Mouse (Mus musculus) limb, embryonic 12.5 days (tissue): Measurements from ENCODE around the gene Gpr87. TPM values are rescaled to one million over a fixed set of nuclear protein-coding genes. Genes with fewer than 3 reads are reported as not detected.

ENCODE experiments used
- ATAC-seq: fragments of 200-750 bp; cut with Nextera tagmentation; 2 replicates; pipeline ENCODE4 v1.8.0; 2017; ENCODE audit warnings: low read depth, moderate TSS enrichment; ENCODE audit not compliant: insufficient number of reproducible peaks, insufficient read depth, low FRiP score, low TSS enrichment
- H3K27ac ChIP-seq: fragments of 300-500 bp; sonication (generic); 2 replicates; pipeline ENCODE4 v1.5.1; 2016; ENCODE audit warnings: mild to moderate bottlenecking, moderate library complexity
- H3K27me3 ChIP-seq: fragments of 300-500 bp; sonication (generic); 2 replicates; pipeline ENCODE4 v1.6.1; 2016; ENCODE audit warnings: mild to moderate bottlenecking, moderate library complexity
- H3K36me3 ChIP-seq: fragments of 300-500 bp; sonication (generic); 2 replicates; pipeline ENCODE4 v1.6.1; 2016; ENCODE audit warnings: mild to moderate bottlenecking, moderate library complexity
- H3K4me1 ChIP-seq: fragments of 300-500 bp; sonication (generic); replicated peaks from 2 replicates; pipeline ENCODE4 v1.6.1; 2016
- H3K4me2 ChIP-seq: fragments of 300-500 bp; sonication (generic); 2 replicates; pipeline ENCODE4 v1.6.1; 2016; ENCODE audit warnings: mild to moderate bottlenecking, moderate library complexity
- H3K4me3 ChIP-seq: fragments of 300-500 bp; sonication (generic); replicated peaks from 2 replicates; pipeline ENCODE4 v1.5.1; 2016; ENCODE audit warnings: mild to moderate bottlenecking
- H3K9ac ChIP-seq: fragments of 300-500 bp; sonication (generic); replicated peaks from 2 replicates; pipeline ENCODE4 v1.6.1; 2016; ENCODE audit warnings: mild to moderate bottlenecking, moderate library complexity
- H3K9me3 ChIP-seq: fragments of 300-500 bp; sonication (generic); 2 replicates; pipeline ENCODE4 v1.6.1; 2016; ENCODE audit warnings: mild to moderate bottlenecking, moderate library complexity
- WGBS: fragments of 180-500 bp; shearing (Covaris S2); methylation state at CpG from one replicate; pipeline ENCODE4 v1.1.7; 2016; 5-methylcytosine and 5-hydroxymethylcytosine counted together
- polyA plus RNA-seq: library from polyadenylated mRNA; unstranded; fragments of >200 nt; fragmentation: Nextera tagmentation; extraction: Ambion mirVana; gene quantifications from 2 replicates; pipeline ENCODE4 v1.2.1, GENCODE M21; 2016

Gpr87 gene
- 0.53 and 0.92 TPM in 2 replicates for polyA plus RNA-seq

DNA sequence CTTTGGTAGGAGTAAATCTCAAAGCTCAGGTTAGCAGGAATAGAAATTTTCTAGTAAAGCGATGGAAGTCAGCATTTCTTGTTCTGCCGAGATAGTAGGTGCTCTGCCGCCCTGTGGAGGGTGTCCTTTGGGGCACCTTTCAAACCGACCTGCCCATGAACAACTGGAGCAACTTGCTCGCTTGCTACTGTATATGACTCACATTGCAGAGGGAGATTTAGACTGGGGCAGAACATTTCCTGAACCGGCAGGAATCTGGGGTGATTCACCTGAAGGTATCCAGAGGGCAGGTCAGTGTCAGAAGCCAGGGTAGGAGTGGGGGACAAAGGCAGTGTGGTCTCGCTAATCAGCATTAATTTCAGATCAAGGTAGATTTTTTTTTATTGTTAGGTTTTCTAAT, at the start of gene Gpr87:
Gpr87 (minus strand) TSS at position 167 of the 400 bp plus-strand sequence.
- H3K9ac ChIP-seq = no peak within 1 kb of the TSS
- H3K4me2 ChIP-seq = no peak within 1 kb of the TSS
- no peak within 1 kb of the TSS for H3K27ac ChIP-seq
- H3K27me3 ChIP-seq = no peaks in the 10 kb centered on the region
- H3K4me3 ChIP-seq = no peak within 1 kb of the TSS
- no peaks in the 10 kb centered on the region for H3K36me3 ChIP-seq
- WGBS = 83% methylated on average over 7 of the region's 7 CpGs
- no peaks in the 10 kb centered on the region for H3K4me1 ChIP-seq
- ATAC-seq = no peak
- no peaks in the 10 kb centered on the region for H3K9me3 ChIP-seq

DNA sequence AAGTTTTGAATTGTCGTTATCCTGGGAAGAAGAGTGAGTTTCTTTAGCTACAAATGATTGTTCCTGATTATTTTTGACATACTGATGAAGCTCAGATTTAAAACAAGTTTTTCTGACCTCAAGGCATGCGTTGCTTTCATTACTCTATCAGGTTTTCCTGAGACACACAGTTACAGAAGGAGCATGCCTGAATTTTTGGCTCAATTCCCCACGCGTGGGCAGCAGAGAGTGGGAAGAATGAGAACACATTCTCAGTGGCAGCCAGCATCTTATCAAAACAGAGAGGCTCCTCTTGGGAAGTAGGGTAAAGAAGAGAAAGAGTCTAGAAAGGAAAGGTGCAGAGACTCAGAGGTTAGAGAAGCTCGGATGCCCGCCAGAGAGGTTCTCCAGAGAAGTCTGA, 48.5 kb upstream of the Gpr87 start:
- Histone ChIP-seq H3K4me3 (no peak overlapping the region), H3K9me3 (no peaks in the 10 kb centered on the region), H3K27ac (no peak overlapping the region), H3K36me3 (no peaks in the 10 kb centered on the region), H3K9ac (no peak overlapping the region), H3K4me2 (no peak overlapping the region), H3K27me3 (no peaks in the 10 kb centered on the region), H3K4me1 (no peaks in the 10 kb centered on the region)
- ATAC-seq = no peak
- WGBS = 74% methylated on average over 6 of the region's 6 CpGs

DNA sequence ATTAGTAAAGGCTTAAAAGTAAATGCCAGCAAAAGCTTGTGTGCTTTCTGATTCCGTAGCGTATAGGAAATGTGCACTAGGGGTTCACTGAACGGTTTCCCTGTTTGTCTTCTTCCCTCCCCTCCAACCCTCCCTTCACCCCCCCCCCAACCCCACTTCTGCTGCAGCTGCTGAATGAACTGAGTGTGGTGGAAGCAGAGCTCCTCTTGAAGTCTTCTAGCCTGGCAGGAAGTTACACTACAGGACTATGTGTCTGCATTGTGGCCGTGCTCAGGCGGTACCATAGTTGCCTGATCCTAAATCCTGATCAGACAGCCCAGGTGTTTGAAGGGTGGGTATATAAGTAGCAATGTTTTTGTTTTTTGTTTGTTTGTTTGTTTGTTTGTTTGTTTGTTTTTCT, 40.0 kb upstream of the Gpr87 start:
- 63% methylated on average over 5 of the region's 5 CpGs for WGBS

DNA sequence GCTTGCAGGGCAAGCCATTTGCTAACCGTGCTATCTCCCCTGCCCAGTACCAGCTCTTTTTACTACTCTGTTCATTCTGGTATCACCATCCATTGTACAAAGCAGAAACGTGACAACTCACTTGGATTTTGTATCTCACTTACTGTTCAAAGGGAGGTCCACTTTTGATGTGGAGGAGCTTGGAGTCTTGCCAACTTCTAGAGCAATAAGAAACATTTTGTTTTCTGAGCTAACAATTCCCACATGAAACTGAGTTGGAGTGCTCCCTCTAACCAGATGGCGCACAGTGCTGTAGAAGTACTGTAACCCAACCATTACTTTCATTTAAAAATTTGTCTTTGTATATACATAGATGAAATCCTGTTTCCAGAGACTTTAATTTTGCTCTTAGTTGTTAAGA, 36.0 kb upstream of the Gpr87 start:
- ATAC-seq = no peak
- H3K4me1 ChIP-seq = no peaks in the 10 kb centered on the region

More for the DNA sequence above, 40.0 kb upstream of the Gpr87 start:
- Histone ChIP-seq H3K4me1 (no peaks in the 10 kb centered on the region), H3K27ac (no peak overlapping the region), H3K27me3 (no peaks in the 10 kb centered on the region), H3K4me3 (no peak overlapping the region), H3K36me3 (no peaks in the 10 kb centered on the region), H3K4me2 (no peak overlapping the region), H3K9ac (no peak overlapping the region), H3K9me3 (no peaks in the 10 kb centered on the region)
- no peak for ATAC-seq

DNA sequence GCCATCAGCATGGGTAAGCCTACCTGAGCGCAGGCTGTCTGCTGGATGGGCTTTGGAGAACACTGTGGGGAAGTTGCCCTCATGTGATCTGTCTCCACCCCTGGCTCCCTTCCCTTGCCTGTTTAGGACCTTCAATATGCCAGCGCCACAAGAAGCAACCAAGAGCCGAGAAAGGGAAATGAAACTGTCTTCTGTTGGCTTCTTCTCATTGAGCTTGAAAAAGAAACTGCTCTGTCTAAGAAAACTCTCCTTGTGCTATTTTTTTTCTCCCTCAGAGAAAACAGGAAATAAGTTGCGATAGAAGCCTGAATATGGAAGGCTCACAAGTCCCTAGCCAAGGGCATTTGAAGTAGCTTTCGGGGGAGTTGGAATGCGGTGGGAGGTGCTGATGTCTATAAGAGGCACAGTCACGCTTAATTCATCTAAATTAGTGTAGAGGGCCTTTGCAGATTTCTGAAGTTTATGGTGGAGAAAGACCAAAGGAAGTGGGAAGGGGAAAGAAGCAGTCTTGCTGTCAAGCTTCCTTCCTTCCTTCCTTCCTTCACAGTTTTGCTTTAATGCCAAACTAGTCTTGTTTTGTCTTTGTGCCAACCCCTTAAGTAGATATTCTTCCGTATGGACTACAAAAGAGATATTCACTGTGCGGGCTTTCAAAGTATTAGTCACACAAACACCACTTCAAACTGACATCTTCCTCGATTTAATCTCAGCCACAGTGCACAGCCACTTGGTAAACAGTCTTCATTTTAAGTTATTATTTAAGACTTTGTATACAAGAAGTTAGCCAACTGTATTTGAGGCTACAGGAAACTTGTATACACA, 34.0 kb upstream of the Gpr87 start:
- no peaks in the 10 kb centered on the region for H3K36me3 ChIP-seq
- H3K9ac ChIP-seq = no peak overlapping the region
- no peak overlapping the region for H3K4me3 ChIP-seq
- 67% methylated on average over 10 of the region's 10 CpGs for WGBS
- H3K9me3 ChIP-seq = no peaks in the 10 kb centered on the region
- H3K4me2 ChIP-seq = no peak overlapping the region
- ATAC-seq = no peak
- no peak overlapping the region for H3K27ac ChIP-seq
- no peaks in the 10 kb centered on the region for H3K27me3 ChIP-seq
- no peaks in the 10 kb centered on the region for H3K4me1 ChIP-seq

More for the DNA sequence above, 36.0 kb upstream of the Gpr87 start:
- H3K27ac ChIP-seq = no peak overlapping the region
- H3K9me3 ChIP-seq = no peaks in the 10 kb centered on the region
- no peaks in the 10 kb centered on the region for H3K27me3 ChIP-seq
- H3K4me2 ChIP-seq = no peak overlapping the region
- H3K36me3 ChIP-seq = no peaks in the 10 kb centered on the region
- no peak overlapping the region for H3K4me3 ChIP-seq
- WGBS = 65% methylated on average over 3 of the region's 3 CpGs
- H3K9ac ChIP-seq = no peak overlapping the region

DNA sequence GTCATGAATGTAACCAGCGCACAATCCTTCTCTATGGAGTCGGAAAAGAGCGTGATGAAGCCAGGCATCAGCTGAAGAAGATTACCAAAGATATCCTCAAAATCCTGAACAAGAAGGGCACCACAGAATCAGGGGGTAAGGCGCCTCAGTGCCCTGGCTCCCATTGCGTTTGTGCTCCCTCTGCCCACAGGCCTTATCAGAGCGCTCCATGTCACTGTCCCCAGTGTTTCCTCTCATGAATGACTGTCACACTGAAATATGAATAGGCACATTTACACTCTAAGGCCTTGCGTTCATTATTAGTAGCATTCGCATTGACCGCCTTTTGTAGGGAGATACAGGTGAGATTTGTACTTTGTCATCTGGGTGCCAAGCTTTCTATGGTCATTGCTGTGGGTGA, 32.8 kb upstream of the Gpr87 start:
- Histone ChIP-seq H3K36me3 (no peaks in the 10 kb centered on the region), H3K9me3 (no peaks in the 10 kb centered on the region), H3K27ac (no peak overlapping the region), H3K27me3 (no peaks in the 10 kb centered on the region), H3K4me1 (no peaks in the 10 kb centered on the region), H3K4me2 (no peak overlapping the region), H3K9ac (no peak overlapping the region), H3K4me3 (no peak overlapping the region)
- no peak for ATAC-seq
- 89% methylated on average over 9 of the region's 9 CpGs for WGBS

DNA sequence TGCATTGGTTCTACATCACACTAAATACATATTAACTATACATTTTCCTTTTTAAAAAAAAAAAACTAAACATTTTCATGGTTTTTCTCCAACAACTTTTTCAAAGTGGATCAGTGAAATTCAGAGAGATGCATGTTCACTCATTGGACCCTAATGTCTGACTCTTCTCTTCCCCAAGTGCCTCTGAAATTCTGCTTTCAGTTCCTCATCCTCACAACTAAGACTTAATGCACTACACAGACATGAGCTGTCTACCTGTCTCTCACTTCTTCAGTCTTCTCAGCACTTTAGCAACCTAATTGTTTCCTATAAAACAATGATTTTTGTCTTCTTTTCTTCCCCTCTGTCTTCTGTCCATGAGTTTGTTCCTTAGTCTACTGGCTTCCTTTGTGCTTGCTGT, 30.5 kb upstream of the Gpr87 start:
- Histone ChIP-seq H3K27ac (no peak overlapping the region), H3K4me3 (no peak overlapping the region), H3K9me3 (no peaks in the 10 kb centered on the region), H3K4me1 (no peaks in the 10 kb centered on the region), H3K27me3 (no peaks in the 10 kb centered on the region), H3K36me3 (no peaks in the 10 kb centered on the region), H3K4me2 (no peak overlapping the region), H3K9ac (no peak overlapping the region)
- ATAC-seq = no peak

DNA sequence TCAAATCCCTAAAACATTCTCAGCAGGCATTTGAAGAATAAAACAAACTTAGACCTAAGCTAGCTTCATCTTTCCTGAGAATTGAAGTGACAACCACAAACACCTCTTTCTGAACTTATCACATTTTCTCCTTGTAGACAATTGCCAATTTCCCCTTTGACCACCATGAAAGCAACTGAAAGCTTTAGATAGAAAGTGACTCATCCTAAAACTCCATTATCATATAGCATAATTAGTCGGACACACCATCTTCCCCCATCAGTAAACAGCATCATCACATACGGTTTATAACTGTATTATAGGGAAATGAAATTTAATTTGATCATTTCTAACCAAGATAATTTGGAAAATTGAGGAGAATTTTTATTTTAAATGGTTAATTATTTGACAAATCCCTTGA, 27.4 kb upstream of the Gpr87 start:
- Histone ChIP-seq H3K4me1 (no peaks in the 10 kb centered on the region), H3K4me3 (no peak overlapping the region), H3K27me3 (no peaks in the 10 kb centered on the region), H3K9me3 (no peaks in the 10 kb centered on the region), H3K9ac (no peak overlapping the region), H3K4me2 (no peak overlapping the region), H3K27ac (no peak overlapping the region), H3K36me3 (no peaks in the 10 kb centered on the region)
- ATAC-seq = no peak
- 88% methylated on average over 2 of the region's 2 CpGs for WGBS

DNA sequence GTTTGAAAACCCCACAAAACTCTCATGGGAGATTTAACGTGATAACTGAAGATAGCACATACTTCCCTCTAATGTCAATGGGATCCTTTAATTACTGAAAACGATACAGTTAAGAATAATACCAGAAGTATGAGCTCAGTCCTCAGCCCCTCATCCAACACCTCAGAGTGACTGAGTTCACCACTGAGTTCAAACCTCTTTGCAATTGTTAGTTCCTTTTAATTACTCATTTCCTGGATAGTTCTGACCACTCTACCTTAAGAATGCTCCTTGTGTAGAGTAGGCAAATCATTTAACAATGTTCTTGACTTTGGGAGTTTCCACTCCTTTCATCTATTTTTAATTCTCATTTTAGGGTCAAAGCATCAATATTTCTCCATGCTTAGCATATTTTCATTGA, 24.4 kb upstream of the Gpr87 start:
- no peaks in the 10 kb centered on the region for H3K36me3 ChIP-seq
- H3K4me2 ChIP-seq = no peak overlapping the region
- ATAC-seq = no peak
- H3K27me3 ChIP-seq = no peaks in the 10 kb centered on the region
- H3K4me3 ChIP-seq = no peak overlapping the region
- no peak overlapping the region for H3K9ac ChIP-seq
- no peak overlapping the region for H3K27ac ChIP-seq
- H3K9me3 ChIP-seq = no peaks in the 10 kb centered on the region
- WGBS = 75% methylated on average over 2 of the region's 2 CpGs
- H3K4me1 ChIP-seq = no peaks in the 10 kb centered on the region

DNA sequence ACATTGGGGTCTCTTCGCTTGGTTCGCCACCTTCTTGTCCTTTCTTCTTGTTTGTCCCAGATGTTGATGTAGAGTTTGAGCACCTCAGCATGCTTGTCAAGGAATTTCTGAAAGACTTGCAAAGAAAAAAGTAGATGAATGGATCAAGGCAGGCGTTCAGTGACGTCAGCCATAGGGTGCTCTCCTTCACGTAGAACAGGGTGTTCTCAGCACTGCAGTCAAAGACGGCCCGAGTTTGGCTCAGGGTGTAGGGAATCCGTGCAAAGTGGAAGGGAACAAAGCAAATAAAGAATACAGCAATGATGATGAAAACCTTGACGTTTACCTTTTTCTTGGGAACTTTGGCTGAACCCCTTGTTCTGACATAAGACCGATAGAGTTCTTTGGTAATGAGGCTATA, 22.3 kb upstream of the Gpr87 start:
- ATAC-seq = no peak
- Histone ChIP-seq H3K9ac (no peak overlapping the region), H3K4me1 (no peaks in the 10 kb centered on the region), H3K36me3 (no peaks in the 10 kb centered on the region), H3K4me3 (no peak overlapping the region), H3K9me3 (no peaks in the 10 kb centered on the region), H3K27ac (no peak overlapping the region), H3K27me3 (no peaks in the 10 kb centered on the region), H3K4me2 (no peak overlapping the region)
- 91% methylated on average over 10 of the region's 10 CpGs for WGBS

DNA sequence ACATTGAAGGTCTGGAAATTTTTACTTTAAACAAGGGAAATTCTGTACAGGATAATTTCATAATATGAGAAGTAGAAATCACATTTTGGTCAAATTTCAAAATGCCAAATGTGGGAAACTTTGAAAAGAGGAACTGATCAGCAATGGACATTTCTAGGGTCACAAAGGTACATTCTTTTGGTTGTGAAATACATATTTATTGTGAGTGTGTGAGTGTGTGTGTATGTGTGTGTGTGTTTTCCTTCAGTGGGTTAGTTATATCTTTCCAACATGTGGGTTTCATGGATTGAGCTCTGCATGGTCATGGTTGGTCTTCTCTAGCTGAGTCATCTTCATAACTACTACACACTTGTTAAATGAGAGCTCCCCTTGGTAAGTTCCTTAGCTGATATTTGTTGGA, 17.5 kb upstream of the Gpr87 start:
- H3K27ac ChIP-seq = no peak overlapping the region
- H3K9me3 ChIP-seq = no peaks in the 10 kb centered on the region
- no peaks in the 10 kb centered on the region for H3K27me3 ChIP-seq
- H3K4me2 ChIP-seq = no peak overlapping the region
- no peak for ATAC-seq
- peaks cover 7% of the 10 kb centered on the region for H3K4me1 ChIP-seq
- H3K36me3 ChIP-seq = no peaks in the 10 kb centered on the region
- no peak overlapping the region for H3K4me3 ChIP-seq
- no peak overlapping the region for H3K9ac ChIP-seq

DNA sequence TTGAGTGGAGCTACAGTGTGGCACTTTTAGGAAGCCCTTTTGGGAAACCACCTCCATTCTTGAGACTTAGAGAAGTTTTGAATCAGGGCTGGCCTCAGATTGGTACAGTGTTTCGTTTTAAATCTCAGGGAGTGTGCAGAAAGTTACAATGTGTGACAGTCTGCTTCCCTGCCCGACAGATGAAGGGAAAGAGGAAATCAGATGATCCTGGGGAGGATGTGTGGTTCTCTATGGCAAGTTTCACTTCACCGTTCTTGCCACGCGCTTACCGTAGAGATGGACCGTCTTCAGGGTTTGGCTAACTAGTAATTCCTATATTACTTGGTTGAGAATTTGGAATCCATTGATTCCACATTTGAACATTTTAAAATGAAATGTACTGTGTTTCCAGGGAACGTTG, 16.9 kb upstream of the Gpr87 start:
- WGBS = 86% methylated on average over 8 of the region's 8 CpGs

More for the DNA sequence above, 16.9 kb upstream of the Gpr87 start:
- Histone ChIP-seq H3K4me2 (no peak overlapping the region), H3K9ac (no peak overlapping the region), H3K4me3 (no peak overlapping the region), H3K9me3 (no peaks in the 10 kb centered on the region), H3K36me3 (no peaks in the 10 kb centered on the region), H3K27ac (no peak overlapping the region), H3K27me3 (no peaks in the 10 kb centered on the region), H3K4me1 (peaks cover 7% of the 10 kb centered on the region)
- ATAC-seq = no peak
